Mouse (Mus musculus): Measurements from ENCODE around the gene Plin4. TPM values are rescaled to one million over a fixed set of nuclear protein-coding genes. Genes with fewer than 3 reads are reported as not detected.

Gene Plin4
- total and polyA plus RNA-seq, 2 experiments from 2014 or later, result 0.08 to 0.99 TPM

GRCm38 (mm10) chr17:56077523-56077922, 32.1 kb downstream of the Plin4 start:
- TF ChIP-seq CTCF (IDR thresholded peaks at IDR 0.05; ENCODE audit: low read depth), result no peak
- DNase-seq (ENCODE audit: low spot score), result no peak
- 90% methylated on average over 5 of the region's 5 CpGs for WGBS
- Histone ChIP-seq H3K9me3 (ENCODE audit: low read length) (no peaks in the 10 kb centered on the region), H3K4me1 (ENCODE audit: insufficient read depth, low read length) (peaks cover 23% of the 10 kb centered on the region), H3K4me2 (ENCODE audit: low read depth, low read length) (no peak overlapping the region), H3K36me3 (ENCODE audit: insufficient read depth, low read length) (peaks cover 4% of the 10 kb centered on the region; the same call in 1 of the 2 replicates), H3K9ac (replicated peaks; ENCODE audit: low read length) (no peak overlapping the region), H3K27me3 (ENCODE audit: insufficient read depth, low read length) (no peaks in the 10 kb centered on the region), H3K4me3 (ENCODE audit: low read length) (no peak overlapping the region), H3K27ac (no peak overlapping the region)
- ATAC-seq, result no peak

GRCm38 (mm10) chr17:56074827-56075208, 34.8 kb downstream of the Plin4 start, which contains the start of gene Ubxn6:
TSS of gene Ubxn6 (minus strand) at chr17:56075028.
- Histone ChIP-seq H3K27me3 (ENCODE audit: insufficient read depth, low read length) (no peaks in the 10 kb centered on the region), H3K4me3 (ENCODE audit: low read length) (peak within 1 kb of the TSS; percentile 79), H3K27ac (peak within 1 kb of the TSS; percentile 93), H3K9me3 (ENCODE audit: low read length) (no peaks in the 10 kb centered on the region), H3K4me2 (ENCODE audit: low read depth, low read length) (peak within 1 kb of the TSS; percentile 66), H3K9ac (replicated peaks; ENCODE audit: low read length) (peak within 1 kb of the TSS; percentile 78), H3K4me1 (ENCODE audit: insufficient read depth, low read length) (peaks cover 5% of the 10 kb centered on the region; the same call in 1 of the 2 replicates), H3K36me3 (ENCODE audit: insufficient read depth, low read length) (peaks cover 26% of the 10 kb centered on the region; the same call in 1 of the 2 replicates)
- peak; percentile 98 for DNase-seq (ENCODE audit: low spot score)
- TF ChIP-seq CTCF (IDR thresholded peaks at IDR 0.05; ENCODE audit: low read depth), result peak; percentile 68
- peak; percentile 61 for ATAC-seq
- under 1% methylated on average over 35 of the region's 35 CpGs for WGBS

- H3K9ac ChIP-seq (replicated peaks; ENCODE audit: low read length), result peak overlapping the region; percentile 78
- H3K36me3 ChIP-seq (ENCODE audit: insufficient read depth, low read length), result peaks cover 32% of the 10 kb centered on the region
- H3K27ac ChIP-seq, result peak overlapping the region; percentile 93
- peak overlapping the region; percentile 79 for H3K4me3 ChIP-seq (ENCODE audit: low read length)
- peaks cover 5% of the 10 kb centered on the region; the same call in 1 of the 2 replicates for H3K4me1 ChIP-seq (ENCODE audit: insufficient read depth, low read length)
- peak; percentile 14; the same call in 1 of the 2 replicates for ATAC-seq
- 9% methylated on average over 22 of the region's 22 CpGs for WGBS
- H3K27me3 ChIP-seq (ENCODE audit: insufficient read depth, low read length), result no peaks in the 10 kb centered on the region
- peak overlapping the region; percentile 66 for H3K4me2 ChIP-seq (ENCODE audit: low read depth, low read length)
- H3K9me3 ChIP-seq (ENCODE audit: low read length), result no peaks in the 10 kb centered on the region
- no peak for TF ChIP-seq CTCF (IDR thresholded peaks at IDR 0.05; ENCODE audit: low read depth)
- peak; percentile 78 for DNase-seq (ENCODE audit: low spot score)
Measured at GRCm38 (mm10) chr17:56074097-56074826, 35.3 kb downstream of the Plin4 start.

- no peak overlapping the region for H3K4me3 ChIP-seq (ENCODE audit: low read length)
- H3K9ac ChIP-seq (replicated peaks; ENCODE audit: low read length), result no peak overlapping the region
- H3K9me3 ChIP-seq (ENCODE audit: low read length), result no peaks in the 10 kb centered on the region
- no peaks in the 10 kb centered on the region for H3K27me3 ChIP-seq (ENCODE audit: insufficient read depth, low read length)
- H3K27ac ChIP-seq, result no peak overlapping the region
- peaks cover 5% of the 10 kb centered on the region; the same call in 1 of the 2 replicates for H3K4me1 ChIP-seq (ENCODE audit: insufficient read depth, low read length)
- 90% methylated on average over 5 of the region's 5 CpGs for WGBS
- peaks cover 52% of the 10 kb centered on the region for H3K36me3 ChIP-seq (ENCODE audit: insufficient read depth, low read length)
- H3K4me2 ChIP-seq (ENCODE audit: low read depth, low read length), result no peak overlapping the region
- no peak for DNase-seq (ENCODE audit: low spot score)
- no peak for ATAC-seq
- TF ChIP-seq CTCF (IDR thresholded peaks at IDR 0.05; ENCODE audit: low read depth), result no peak
Measured at GRCm38 (mm10) chr17:56072243-56072642, 37.4 kb downstream of the Plin4 start.

- Histone ChIP-seq H3K4me3 (ENCODE audit: low read length) (no peak overlapping the region), H3K9me3 (ENCODE audit: low read length) (no peaks in the 10 kb centered on the region), H3K27me3 (ENCODE audit: insufficient read depth, low read length) (no peaks in the 10 kb centered on the region), H3K9ac (replicated peaks; ENCODE audit: low read length) (no peak overlapping the region), H3K4me1 (ENCODE audit: insufficient read depth, low read length) (peaks cover 5% of the 10 kb centered on the region; the same call in 1 of the 2 replicates), H3K4me2 (ENCODE audit: low read depth, low read length) (no peak overlapping the region), H3K36me3 (ENCODE audit: insufficient read depth, low read length) (peaks cover 55% of the 10 kb centered on the region), H3K27ac (no peak overlapping the region)
- no peak for DNase-seq (ENCODE audit: low spot score)
- TF ChIP-seq CTCF (IDR thresholded peaks at IDR 0.05; ENCODE audit: low read depth), result no peak
- no peak for ATAC-seq
Measured at GRCm38 (mm10) chr17:56071126-56071525, 38.5 kb downstream of the Plin4 start.

- H3K9ac ChIP-seq (replicated peaks; ENCODE audit: low read length), result no peak overlapping the region
- no peaks in the 10 kb centered on the region for H3K9me3 ChIP-seq (ENCODE audit: low read length)
- H3K27ac ChIP-seq, result no peak overlapping the region
- WGBS, result 96% methylated on average over 14 of the region's 14 CpGs
- no peaks in the 10 kb centered on the region for H3K27me3 ChIP-seq (ENCODE audit: insufficient read depth, low read length)
- H3K4me2 ChIP-seq (ENCODE audit: low read depth, low read length), result no peak overlapping the region
- peaks cover 4% of the 10 kb centered on the region; the same call in 1 of the 2 replicates for H3K4me1 ChIP-seq (ENCODE audit: insufficient read depth, low read length)
- H3K36me3 ChIP-seq (ENCODE audit: insufficient read depth, low read length), result peaks cover 56% of the 10 kb centered on the region
- no peak for TF ChIP-seq CTCF (IDR thresholded peaks at IDR 0.05; ENCODE audit: low read depth)
- no peak overlapping the region for H3K4me3 ChIP-seq (ENCODE audit: low read length)
- ATAC-seq (no peak), DNase-seq (ENCODE audit: low spot score) (no peak)
Measured at GRCm38 (mm10) chr17:56069066-56069465, 40.5 kb downstream of the Plin4 start.

GRCm38 (mm10) chr17:56066451-56066850, 43.2 kb downstream of the Plin4 start:
- no peak for ATAC-seq
- H3K9ac ChIP-seq (replicated peaks; ENCODE audit: low read length), result no peak overlapping the region
- DNase-seq (ENCODE audit: low spot score), result no peak
- H3K4me3 ChIP-seq (ENCODE audit: low read length), result no peak overlapping the region
- H3K9me3 ChIP-seq (ENCODE audit: low read length), result no peaks in the 10 kb centered on the region
- no peak overlapping the region for H3K4me2 ChIP-seq (ENCODE audit: low read depth, low read length)
- H3K36me3 ChIP-seq (ENCODE audit: insufficient read depth, low read length), result peaks cover 67% of the 10 kb centered on the region
- no peaks in the 10 kb centered on the region for H3K27me3 ChIP-seq (ENCODE audit: insufficient read depth, low read length)
- no peak overlapping the region for H3K27ac ChIP-seq
- no peak for TF ChIP-seq CTCF (IDR thresholded peaks at IDR 0.05; ENCODE audit: low read depth)
- H3K4me1 ChIP-seq (ENCODE audit: insufficient read depth, low read length), result no peaks in the 10 kb centered on the region
